Mouse (Mus musculus): ENCODE results near the gene Slc2a3. TPM values are rescaled to one million over a fixed set of nuclear protein-coding genes. Genes with fewer than 3 reads are reported as not detected.

Slc2a3 gene
- total RNA-seq, 2 experiments from 2014 or later: 18.9 to 21.5 TPM

GRCm38 (mm10) chr6:122766145-122766968 is 35.1 kb downstream of the Slc2a3 start:
- ATAC-seq (replicated peaks; ENCODE audit: low FRiP score, low TSS enrichment, poor library complexity, severe bottlenecking): no peak

DNA sequence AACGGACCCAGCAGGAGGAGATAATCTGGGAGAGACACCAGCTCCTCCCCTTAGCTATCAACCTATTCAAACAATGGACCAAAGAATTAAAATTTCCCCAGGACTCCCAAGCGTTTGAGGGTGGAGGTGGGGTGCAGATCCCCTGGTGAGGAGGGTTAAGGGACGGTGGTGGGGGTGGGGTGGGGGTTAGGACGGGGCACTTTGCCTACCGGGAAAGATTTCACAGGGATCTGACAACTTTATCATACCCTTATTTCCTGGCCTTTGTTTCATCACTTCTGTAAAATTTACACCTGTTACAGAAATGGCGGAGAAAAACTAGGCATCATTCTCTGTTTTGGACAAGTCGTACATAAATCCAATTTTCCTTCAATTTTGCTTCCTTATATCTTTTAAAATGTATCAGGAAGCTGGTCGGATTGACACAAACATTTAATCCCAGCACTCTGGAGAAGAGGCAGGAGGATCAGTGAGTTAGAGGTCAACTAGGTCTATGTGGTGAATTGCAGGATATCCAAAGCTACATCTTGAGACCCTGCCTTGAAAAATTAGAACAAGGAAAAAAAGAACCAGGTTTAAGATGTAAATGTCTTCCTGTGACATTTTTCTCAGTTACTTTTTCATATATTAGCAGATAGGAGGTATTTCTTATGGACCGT is 36.0 kb downstream of the Slc2a3 start:
- no peak for ATAC-seq (replicated peaks; ENCODE audit: low FRiP score, low TSS enrichment, poor library complexity, severe bottlenecking)

GRCm38 (mm10) chr6:122764446-122765297 is 36.8 kb downstream of the Slc2a3 start:
- ATAC-seq (replicated peaks; ENCODE audit: low FRiP score, low TSS enrichment, poor library complexity, severe bottlenecking): peak; percentile 55

GRCm38 (mm10) chr6:122763844-122764445 is 37.5 kb downstream of the Slc2a3 start:
- peak; percentile 10 for ATAC-seq (replicated peaks; ENCODE audit: low FRiP score, low TSS enrichment, poor library complexity, severe bottlenecking)

DNA sequence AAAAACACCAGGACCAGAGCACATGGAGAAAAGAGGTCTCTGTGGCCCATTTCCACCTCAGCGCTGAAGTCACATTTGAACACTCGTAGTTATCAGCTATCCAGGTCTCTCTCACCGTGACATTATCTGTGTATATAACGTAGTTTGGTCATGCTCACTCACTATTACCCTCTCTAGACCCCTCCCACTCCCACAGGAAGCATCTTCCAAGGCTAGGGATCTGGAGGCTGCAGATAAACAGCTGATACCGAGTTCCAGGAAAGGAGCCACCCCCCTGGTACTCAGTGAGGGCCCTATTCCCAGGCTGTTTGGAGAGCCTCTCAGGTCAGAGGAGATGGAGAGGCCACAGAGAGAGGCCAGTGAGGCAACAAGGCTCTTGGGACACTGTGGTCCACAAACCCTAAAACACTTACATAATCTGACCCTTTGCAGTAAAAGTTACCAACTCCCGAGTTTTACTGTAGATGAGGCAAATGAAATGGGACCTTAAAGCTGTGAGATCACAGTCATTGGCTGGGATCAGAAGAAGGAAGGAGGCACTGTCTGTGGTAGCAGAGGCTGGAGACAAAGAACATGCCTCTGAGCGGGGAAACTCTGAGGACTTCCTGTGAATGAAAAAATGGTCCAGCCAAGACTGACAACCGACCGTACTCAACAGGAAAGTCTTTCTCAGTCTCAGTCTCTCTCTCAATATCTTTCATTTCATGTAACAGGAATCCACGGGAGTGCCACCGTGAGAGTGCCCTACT is 38.3 kb downstream of the Slc2a3 start:
- peak; percentile 43 for ATAC-seq (replicated peaks; ENCODE audit: low FRiP score, low TSS enrichment, poor library complexity, severe bottlenecking)

GRCm38 (mm10) chr6:122762480-122762879 is 39.0 kb downstream of the Slc2a3 start:
- ATAC-seq (replicated peaks; ENCODE audit: low FRiP score, low TSS enrichment, poor library complexity, severe bottlenecking): no peak

DNA sequence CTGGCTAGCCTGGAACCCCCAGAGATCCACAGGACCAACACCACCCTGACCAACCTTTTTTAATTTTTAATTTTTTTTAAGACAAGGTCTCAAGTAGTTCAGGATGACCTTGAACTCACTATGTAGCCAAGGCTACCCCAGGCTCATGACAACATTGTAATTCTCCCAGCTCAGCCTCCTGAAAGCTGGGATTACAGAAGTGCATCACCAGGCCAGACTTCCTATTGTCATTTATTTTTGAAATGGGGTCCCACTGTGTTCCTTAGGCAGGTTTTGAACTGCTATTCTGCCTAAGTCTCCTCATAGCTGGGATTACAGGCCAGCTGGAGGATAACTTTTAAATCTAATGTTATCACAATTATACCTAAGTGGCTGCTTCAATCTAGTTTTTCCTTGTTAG is 39.5 kb downstream of the Slc2a3 start:
- no peak for ATAC-seq (replicated peaks; ENCODE audit: low FRiP score, low TSS enrichment, poor library complexity, severe bottlenecking)

GRCm38 (mm10) chr6:122761011-122761599 is 40.3 kb downstream of the Slc2a3 start:
- no peak for ATAC-seq (replicated peaks; ENCODE audit: low FRiP score, low TSS enrichment, poor library complexity, severe bottlenecking)

DNA sequence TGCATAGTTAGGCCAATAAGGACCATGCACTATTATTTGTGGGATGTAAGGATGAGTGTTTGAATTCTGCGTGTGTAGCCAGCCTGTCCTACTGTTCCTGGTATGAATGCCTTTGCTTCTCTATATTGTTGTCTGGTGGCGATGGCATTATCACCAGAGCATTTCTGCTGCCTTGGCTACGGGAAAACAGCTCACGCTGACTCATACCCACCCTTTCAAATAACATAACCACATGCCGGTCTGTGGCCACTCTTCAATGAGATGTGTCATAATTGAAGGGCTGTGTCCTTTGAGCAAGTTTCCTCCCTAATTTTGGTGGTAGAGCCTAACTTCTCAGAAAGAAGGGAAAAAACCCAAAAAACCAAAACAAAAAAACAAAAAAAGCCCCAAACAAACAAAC is 42.7 kb downstream of the Slc2a3 start:
- ATAC-seq (replicated peaks; ENCODE audit: low FRiP score, low TSS enrichment, poor library complexity, severe bottlenecking): peak; percentile 54

- ATAC-seq (replicated peaks; ENCODE audit: low FRiP score, low TSS enrichment, poor library complexity, severe bottlenecking): no peak
Observed at GRCm38 (mm10) chr6:122755913-122756312, 45.5 kb downstream of the Slc2a3 start.

- no peak for ATAC-seq (replicated peaks; ENCODE audit: low FRiP score, low TSS enrichment, poor library complexity, severe bottlenecking)
Observed at GRCm38 (mm10) chr6:122750579-122750978, 50.9 kb downstream of the Slc2a3 start.

DNA sequence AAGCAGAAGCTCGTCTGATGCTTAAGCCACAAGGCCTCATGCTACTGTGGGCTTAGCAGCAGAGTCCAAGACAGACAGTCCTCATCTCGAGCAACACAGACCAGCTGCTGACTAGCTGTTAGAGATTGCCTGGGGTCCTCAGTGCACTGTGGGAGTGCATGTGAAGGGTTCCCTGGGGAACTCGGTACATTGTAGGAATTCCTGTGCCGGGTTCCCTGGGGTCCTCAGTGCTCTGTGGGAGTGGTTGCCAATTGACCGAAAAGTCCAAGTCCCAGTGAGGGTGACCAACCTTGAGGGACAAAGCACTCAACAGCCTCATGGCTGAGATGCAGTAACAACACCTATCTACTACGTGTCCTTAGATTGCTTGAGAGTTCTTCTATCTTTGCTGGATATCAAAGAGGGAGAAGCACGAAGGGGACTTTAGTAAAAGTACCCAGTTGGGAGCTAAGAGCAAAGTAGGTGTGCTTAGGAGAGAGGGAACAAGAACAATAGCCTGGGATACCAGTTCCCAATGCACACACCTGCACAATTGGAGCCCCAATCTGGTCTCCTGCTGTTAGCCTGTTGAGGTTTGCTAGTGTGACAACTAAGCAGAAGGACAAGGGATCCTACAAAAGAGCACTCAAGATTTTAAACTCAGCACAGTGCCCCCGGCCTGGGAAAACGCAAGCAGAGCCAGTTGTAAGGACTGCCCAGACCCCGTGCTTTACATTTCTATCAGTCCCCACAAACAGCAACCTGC is 56.8 kb downstream of the Slc2a3 start:
- no peak for ATAC-seq (replicated peaks; ENCODE audit: low FRiP score, low TSS enrichment, poor library complexity, severe bottlenecking)

DNA sequence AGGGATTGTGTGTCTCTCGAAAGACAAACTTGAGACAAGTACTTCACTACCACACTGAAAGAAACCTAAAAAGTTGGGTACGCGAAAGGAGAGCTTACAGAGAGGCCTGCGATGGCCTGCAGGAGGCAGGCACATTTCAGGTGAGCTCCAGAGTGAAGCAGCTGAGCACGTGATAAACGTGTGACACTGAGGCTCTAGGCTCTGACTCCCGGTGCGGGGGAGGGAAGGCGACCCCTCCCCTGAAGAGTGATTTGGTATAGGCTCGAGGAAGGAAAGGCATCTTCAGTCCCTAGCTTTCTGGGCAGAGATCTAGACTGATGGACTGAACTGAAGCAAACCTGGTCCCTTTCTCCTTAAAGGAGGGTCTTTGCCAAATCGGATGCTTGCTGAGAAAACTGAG is 58.1 kb downstream of the Slc2a3 start:
- ATAC-seq (replicated peaks; ENCODE audit: low FRiP score, low TSS enrichment, poor library complexity, severe bottlenecking): no peak

DNA sequence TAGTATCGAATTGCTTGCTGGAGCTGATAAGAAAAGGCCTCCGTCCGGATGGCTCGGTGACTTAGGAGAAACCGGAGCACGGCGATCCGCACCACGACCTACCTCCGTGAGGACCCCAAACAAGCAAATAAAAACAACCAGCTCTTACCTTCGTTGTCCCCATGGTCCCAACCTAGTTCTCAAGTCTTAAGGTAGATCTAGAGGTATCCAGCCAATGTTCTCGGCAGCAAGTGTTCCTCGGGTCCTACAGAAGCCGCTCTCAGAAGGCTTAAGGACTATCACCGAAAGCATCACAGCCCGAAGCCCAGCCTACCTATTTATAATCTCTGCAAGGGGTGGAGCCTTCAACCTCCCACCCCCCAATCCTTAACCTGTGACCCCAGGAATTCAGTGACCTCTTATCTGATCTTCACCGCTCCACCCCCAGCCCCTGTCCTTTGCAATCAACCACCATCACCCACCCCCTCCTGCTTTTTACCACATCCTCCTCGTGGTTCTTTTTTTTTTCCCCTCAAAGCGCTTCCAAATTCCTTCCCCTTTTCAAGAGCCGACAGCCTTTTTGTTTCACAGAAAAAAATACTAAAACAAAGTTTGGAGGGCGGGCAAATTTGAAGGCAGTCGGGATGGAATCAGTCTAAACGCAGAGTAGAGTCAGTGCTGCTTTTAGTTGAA is 59.1 kb downstream of the Slc2a3 start:
- peak; percentile 65 for ATAC-seq (replicated peaks; ENCODE audit: low FRiP score, low TSS enrichment, poor library complexity, severe bottlenecking)

DNA sequence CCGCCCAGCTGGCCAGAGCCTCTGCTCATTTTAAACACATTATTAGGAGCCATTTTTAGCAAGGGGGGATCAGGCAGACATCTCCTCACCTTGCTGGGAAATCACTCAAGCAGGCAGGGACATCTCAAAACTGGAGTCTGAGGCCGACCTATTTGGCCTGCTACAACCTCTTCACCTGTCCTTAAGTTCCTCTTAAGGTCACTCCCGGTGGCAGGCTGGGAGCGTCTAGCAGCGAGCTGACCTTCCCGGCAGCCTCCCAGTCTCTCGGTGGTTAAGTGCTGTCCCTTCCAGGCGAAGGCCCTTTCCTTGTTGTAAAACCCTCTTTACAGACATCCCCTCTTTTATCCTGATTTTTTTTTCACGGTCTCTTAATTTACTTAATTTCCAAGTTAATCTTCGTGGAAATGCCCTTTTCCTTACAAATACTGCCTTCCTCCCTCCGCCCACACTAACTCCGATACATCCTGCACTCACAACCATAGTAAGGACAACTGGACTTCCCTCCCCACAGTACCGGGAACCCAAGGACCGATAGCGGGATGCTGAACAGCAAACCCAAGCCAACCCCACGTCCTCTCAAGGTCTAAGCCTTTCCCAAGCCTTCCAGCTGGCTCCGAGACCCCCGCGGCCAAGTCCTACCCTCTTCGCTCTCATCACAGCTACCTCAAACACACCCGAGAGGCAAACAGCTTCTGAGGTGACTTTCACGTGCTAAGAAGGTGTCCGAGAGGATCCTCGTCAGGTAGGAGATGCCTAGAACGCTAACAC is 59.8 kb downstream of the Slc2a3 start:
- ATAC-seq (replicated peaks; ENCODE audit: low FRiP score, low TSS enrichment, poor library complexity, severe bottlenecking): no peak

GRCm38 (mm10) chr6:122739952-122740351 is 61.5 kb downstream of the Slc2a3 start:
- peak; percentile 73 for ATAC-seq (replicated peaks; ENCODE audit: low FRiP score, low TSS enrichment, poor library complexity, severe bottlenecking)

DNA sequence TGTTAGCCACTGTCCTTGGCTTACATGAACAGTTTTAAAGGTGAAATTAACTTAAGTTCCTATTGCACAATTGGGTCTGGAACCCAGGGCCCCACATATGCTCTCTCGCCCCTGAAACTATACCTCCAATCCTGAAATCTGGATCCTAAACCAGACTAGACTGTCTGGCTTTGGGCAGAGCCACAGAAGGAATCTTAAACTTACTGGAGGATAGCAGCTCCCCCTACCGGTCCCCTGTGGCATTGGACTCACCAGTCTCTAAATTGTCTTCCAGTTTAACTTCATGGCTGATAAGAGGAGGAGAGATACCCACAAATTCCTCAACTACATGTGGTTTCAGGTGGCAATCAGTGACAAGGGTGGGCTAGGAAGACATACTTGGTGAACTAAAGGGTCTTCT is 81.5 kb downstream of the Slc2a3 start:
- ATAC-seq (replicated peaks; ENCODE audit: low FRiP score, low TSS enrichment, poor library complexity, severe bottlenecking): peak; percentile 94
